ENCODE assay signal across 8 mouse cellular contexts in genomic region chr6:125039533-125040153, GRCm38 (mm10). TPM values are rescaled to one million over a fixed set of nuclear protein-coding genes. Genes with fewer than 3 reads are reported as not detected.
DNase-seq lines count a peak whose midpoint lies in the region; ATAC-seq and TF ChIP-seq lines count a peak whose summit lies in the region.

Gene Ing4, plus strand, starts transcription at chr6:125039760.

- H3K27ac ChIP-seq in hindbrain, embryonic 13.5 days, result peak within 1 kb of the TSS; percentile 86

- peak within 1 kb of the TSS; percentile 80 for H3K4me3 ChIP-seq in hindbrain, embryonic 13.5 days

- WGBS in hindbrain, embryonic 13.5 days, result under 1% methylated on average over 26 of the region's 26 CpGs

- H3K36me3 ChIP-seq in hindbrain, embryonic 13.5 days, result peaks cover 43% of the 10 kb centered on the region

- ATAC-seq in Patski, result peak; percentile 84
- peak; percentile 96 for ATAC-seq in hindbrain, embryonic 13.5 days (ENCODE audit: low FRiP score)

- POLR2A ChIA-PET in Patski (lab: Charles Lee), result interaction anchor here (0.8 to 1.2 kb wide), 2 partner anchors 38 to 103 kb away, joined by 3 to 5 read pairs; no protein-coding TSS in a partner anchor

- TF ChIP-seq CTCF in Patski (IDR thresholded peaks at IDR 0.05), result no peak

- peak within 1 kb of the TSS; percentile 85 for H3K9ac ChIP-seq in hindbrain, embryonic 13.5 days

- peak; percentile 92 for DNase-seq in Patski (ENCODE audit: low read depth, low spot score)
- DNase-seq in cerebellum, postnatal 14 days, result peak; percentile 90 to 95
- DNase-seq in frontal cortex, postnatal 14 days (ENCODE audit: low spot score in 2 of 2), result peak; percentile 84 to 87
- DNase-seq in layer of hippocampus, postnatal 25 days (ENCODE audit: extremely low spot score in 1 of 2, low spot score in 1 of 2), result peak; percentile 65 to 80
- peak; percentile 95 for DNase-seq in lung, postnatal 25 days (ENCODE audit: low spot score)
- DNase-seq in retina, embryonic 14.5 days (ENCODE audit: low spot score), result peak; percentile 96
- peak; percentile 90 for DNase-seq in thymus, postnatal 4 days

- CTCF ChIA-PET in Patski (lab: Charles Lee), result interaction anchor here (1.1 to 1.9 kb wide), 3 partner anchors 9 to 48 kb away, joined by 3 to 6 read pairs (median 3); no protein-coding TSS in a partner anchor

- no peaks in the 10 kb centered on the region for H3K9me3 ChIP-seq in hindbrain, embryonic 13.5 days

- no peaks in the 10 kb centered on the region for H3K27me3 ChIP-seq in Patski
- H3K27me3 ChIP-seq in hindbrain, embryonic 13.5 days, result no peaks in the 10 kb centered on the region

- peaks cover 21% of the 10 kb centered on the region for H3K4me1 ChIP-seq in hindbrain, embryonic 13.5 days (replicated peaks)

- peak within 1 kb of the TSS; percentile 74 for H3K4me2 ChIP-seq in hindbrain, embryonic 13.5 days

- in situ Hi-C loops in Patski (cut with MboI; ENCODE audit: low pct_unique_long_range_greater_than_20kb), result loop anchor here (5.0 kb wide), 1 partner anchor 43 kb away; no protein-coding TSS in a partner anchor

RNA-seq across cellular contexts. Expression of gene Ing4, which starts in this region (rescaled TPM):
- 77.6 TPM for polyA plus RNA-seq in Patski (2021)
- polyA plus RNA-seq in hindbrain, embryonic 13.5 days (2015; fragmentation: Nextera tagmentation; extraction: Ambion mirVana), result 168 and 175 TPM in 2 replicates
- total RNA-seq in layer of hippocampus, postnatal 25 days (2021), result 10 to 100 TPM; 61.4 to 61.5 TPM

Comparison
In these comparisons a context has a peak if more than half of its experiments do, and no peak if none do; other contexts are left out.
1. Peak in every context shown above with its lines: DNase-seq, ATAC-seq, H3K4me3 ChIP-seq and H3K27ac ChIP-seq.